Mouse (Mus musculus) c-Kit-positive CD71-positive TER-119-negative erythroid progenitor cells, embryonic 14.5 days (primary cell): Measurements from ENCODE around the gene Ppp1cc.

Experiments used
- DNase-seq: peaks from one replicate; pipeline ENCODE4 v3.0.0-alpha.2; 2013; ENCODE audit warnings: low read depth

Ppp1cc gene

GRCm38 (mm10) chr5:122157827-122158381 lies at the start of gene Ppp1cc:
Gene Ppp1cc (plus strand): TSS chr5:122158278.
- peak; percentile 79 for DNase-seq

GRCm38 (mm10) chr5:122109325-122110060 lies 48.6 kb upstream of the Ppp1cc start:
- DNase-seq, result no peak

GRCm38 (mm10) chr5:122110625-122111024 lies 47.5 kb upstream of the Ppp1cc start:
- DNase-seq, result no peak

- no peak for DNase-seq
Measured at GRCm38 (mm10) chr5:122111091-122111932, 46.8 kb upstream of the Ppp1cc start.

GRCm38 (mm10) chr5:122111933-122112248 lies 46.2 kb upstream of the Ppp1cc start:
- DNase-seq, result no peak

- no peak for DNase-seq
Measured at GRCm38 (mm10) chr5:122113450-122113849, 44.6 kb upstream of the Ppp1cc start.

- DNase-seq, result peak; percentile 40
Measured at GRCm38 (mm10) chr5:122114176-122114575, 43.9 kb upstream of the Ppp1cc start.

- DNase-seq, result no peak
Measured at GRCm38 (mm10) chr5:122115266-122115763, 42.8 kb upstream of the Ppp1cc start.

GRCm38 (mm10) chr5:122116243-122116642 lies 41.8 kb upstream of the Ppp1cc start:
- no peak for DNase-seq

- no peak for DNase-seq
Measured at GRCm38 (mm10) chr5:122125211-122125760, 32.8 kb upstream of the Ppp1cc start.

GRCm38 (mm10) chr5:122129068-122129655 lies 28.9 kb upstream of the Ppp1cc start:
- DNase-seq, result no peak

- no peak for DNase-seq
Measured at GRCm38 (mm10) chr5:122130341-122130998, 27.6 kb upstream of the Ppp1cc start.

GRCm38 (mm10) chr5:122131076-122132051 lies 26.7 kb upstream of the Ppp1cc start:
- DNase-seq, result peak; percentile 84

GRCm38 (mm10) chr5:122132167-122133049 lies 25.7 kb upstream of the Ppp1cc start:
- DNase-seq, result no peak

- DNase-seq, result no peak
Measured at GRCm38 (mm10) chr5:122133050-122133389, 25.1 kb upstream of the Ppp1cc start.

- DNase-seq, result no peak
Measured at GRCm38 (mm10) chr5:122134395-122135289, 23.4 kb upstream of the Ppp1cc start.

- DNase-seq, result no peak
Measured at GRCm38 (mm10) chr5:122135290-122135882, 22.7 kb upstream of the Ppp1cc start.
